Mouse (Mus musculus) urinary bladder, adult 18-20 months (tissue): ENCODE measurements around the gene Secisbp2l.

Source experiments
- DNase-seq, 2 experiments: peaks; one replicate each; pipeline ENCODE4 v3.0.0; 2022; ENCODE audit warnings: low spot score in 2 of 2, mixed read lengths in 2 of 2

Gene Secisbp2l

DNA sequence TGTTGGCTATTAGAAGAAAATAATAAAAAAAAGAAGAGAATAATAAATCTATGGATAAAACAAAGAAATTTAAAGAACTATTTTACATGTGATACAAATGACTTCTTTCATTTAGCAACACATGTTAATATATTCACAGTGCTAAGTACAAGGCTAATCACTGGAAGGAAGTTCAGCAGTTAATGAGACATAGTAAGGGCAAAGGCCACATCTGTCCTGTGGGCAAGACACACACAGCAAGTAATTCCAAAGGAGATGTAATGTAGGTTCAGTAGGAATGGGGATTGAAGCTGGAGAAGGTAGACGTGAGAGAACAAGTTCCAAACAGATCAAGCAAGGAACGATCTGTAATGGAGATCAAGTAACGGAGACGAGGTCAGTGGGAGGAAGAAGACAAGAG, 1.7 kb upstream of the Secisbp2l start:
- DNase-seq: no peak

DNA sequence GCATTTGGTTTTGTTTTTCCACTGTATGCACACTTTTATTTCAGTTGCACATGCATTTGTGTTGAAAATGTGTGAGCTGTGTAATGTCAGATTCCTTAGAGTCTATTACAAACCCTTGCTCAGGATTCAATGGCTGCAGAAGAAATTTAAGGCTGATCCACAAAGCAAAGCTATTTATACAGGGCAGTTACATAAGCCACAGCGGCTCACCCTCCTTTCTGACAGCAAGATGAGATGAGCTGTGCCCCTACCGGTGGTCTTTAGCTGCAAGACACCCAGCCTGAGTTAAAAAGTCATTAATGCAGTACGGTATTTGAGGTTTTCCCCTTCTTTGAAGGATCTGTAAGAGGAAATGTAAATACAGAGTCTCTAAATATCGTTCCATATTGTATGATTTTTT, 1.2 kb upstream of the Secisbp2l start:
- DNase-seq: no peak

DNA sequence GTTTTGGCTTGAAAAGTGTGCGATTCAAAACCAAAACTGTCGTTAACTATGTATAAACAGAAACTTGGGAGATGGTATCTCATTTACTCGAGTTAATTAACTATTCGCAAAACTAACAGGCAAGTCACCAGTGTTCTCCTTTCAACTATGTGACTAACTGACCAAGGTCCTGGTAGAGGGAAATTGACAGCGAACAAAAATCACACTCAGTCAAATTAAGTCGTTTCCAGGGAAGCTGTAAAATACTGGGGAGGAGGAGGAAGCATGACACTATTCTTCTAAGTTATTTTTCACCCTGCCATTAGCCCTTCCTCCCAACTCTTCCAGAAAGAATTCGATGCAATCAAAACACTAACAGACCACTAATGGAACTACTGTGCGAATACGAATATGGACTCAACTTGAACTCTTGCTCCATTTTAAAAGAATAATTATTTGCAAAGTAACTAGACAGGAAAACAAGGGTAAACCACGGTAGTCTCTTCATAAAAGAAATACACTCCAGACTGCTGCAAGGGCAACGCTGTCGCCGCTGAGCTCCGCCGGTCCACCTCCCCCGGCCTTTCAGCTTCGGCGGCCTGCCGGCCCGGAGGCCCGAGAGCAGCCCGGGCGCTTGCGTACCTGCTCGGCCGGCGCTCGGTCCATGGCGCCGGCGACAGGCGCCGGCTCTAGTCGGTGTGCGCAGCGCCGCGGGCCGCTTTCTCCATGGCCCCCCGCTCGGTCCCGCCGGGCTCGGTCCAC, 522 bp downstream of the Secisbp2l start:
- no peak for DNase-seq

DNA sequence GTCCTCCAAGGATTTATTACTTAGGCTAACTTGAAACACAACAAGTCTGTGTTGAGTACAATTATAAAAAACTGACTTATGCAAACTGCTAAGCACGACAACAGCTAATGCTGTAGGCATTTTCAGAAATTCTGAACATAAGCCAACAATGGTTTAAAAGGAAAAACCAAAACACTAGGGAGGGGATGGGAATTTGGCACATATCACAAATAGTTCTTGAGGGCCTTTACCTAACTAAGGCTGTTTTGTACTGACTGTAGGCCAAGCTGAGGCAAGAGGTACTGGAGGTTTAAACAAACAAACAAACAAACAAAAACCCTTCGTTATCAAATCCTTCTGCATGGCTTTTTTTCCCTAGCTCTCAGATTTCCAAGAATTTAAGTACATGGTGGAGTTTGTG, 1.7 kb downstream of the Secisbp2l start:
- no peak for DNase-seq

DNA sequence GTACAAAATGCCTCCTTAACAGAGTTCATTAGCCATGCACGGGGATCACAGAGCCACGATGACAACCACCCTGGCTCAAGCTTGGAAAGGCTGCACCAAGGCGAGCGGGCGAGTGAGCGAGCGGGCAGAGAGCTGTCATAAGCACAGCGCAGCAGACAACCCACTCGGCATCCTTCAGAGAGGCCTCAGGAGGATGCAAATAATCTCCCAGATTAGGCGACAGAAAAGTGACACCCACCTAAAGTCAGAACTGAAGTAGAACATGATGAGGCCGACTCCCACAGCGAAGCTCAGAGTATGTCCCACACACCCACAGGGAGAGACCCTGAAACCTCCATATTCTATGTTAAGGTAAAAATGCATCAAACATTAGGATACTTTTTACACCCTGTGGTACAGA, 4.3 kb downstream of the Secisbp2l start:
- DNase-seq: no peak

DNA sequence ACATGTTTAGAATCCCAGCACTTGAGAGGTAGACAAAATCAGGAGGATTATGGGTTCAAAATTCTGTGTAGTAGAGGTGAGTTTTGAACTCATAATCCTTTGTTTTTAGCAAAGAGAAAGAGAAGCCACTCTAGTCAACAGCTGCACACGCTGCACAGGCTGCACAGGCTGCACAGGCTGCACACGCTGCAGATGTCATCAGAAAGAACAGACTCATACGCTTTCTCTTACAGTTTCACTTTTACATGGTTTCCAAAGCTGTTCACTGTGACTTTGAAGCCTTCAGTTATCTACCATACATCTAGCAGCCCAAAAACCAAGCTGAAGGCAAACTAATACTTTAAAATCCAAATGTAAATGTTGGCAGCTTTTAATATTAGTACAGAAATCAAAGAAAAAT, 5.7 kb downstream of the Secisbp2l start:
- no peak for DNase-seq

DNA sequence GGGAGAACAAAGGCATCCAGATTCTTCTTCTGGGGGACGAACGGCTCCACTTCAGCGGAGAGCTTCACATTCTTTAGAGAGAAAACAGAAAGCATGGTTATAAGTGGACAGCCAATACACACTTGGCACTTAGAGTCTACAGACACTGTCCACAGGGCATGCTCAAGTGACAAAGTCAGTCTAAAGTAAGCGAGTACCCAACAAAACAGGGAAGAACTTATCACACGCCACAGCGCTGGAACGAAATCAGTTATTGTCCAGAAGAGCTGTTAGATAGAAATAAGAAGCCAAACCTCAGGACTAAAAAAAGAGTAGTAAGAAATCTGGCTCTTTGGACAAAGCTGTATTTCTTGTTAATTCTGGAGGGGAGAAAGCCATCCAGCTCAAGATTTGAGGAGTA, 7.0 kb downstream of the Secisbp2l start:
- no peak for DNase-seq

GRCm38 (mm10) chr2:125774846-125775245, 7.8 kb downstream of the Secisbp2l start:
- no peak for DNase-seq

DNA sequence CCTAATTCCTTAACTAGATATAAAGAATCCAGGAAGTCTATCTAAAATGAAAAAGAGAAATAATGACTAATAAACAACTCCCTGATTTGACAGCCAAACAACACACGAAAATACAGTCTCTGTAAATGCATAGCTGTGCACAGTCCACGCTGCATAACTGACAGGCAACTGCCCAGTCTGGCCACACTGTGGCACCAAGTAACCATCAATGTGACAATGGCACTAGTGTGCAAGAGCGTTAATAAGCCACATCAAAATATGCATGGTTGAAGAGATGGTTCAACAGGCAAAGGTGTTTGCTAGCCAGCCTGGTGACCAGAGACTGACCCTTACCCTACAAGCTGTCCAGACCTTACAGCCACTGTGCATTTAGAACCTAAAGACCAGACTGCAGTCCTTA, 17.6 kb downstream of the Secisbp2l start:
- no peak for DNase-seq

GRCm38 (mm10) chr2:125764531-125764930, 18.1 kb downstream of the Secisbp2l start:
- no peak for DNase-seq

- no peak for DNase-seq
Observed at GRCm38 (mm10) chr2:125749330-125749729, 33.3 kb downstream of the Secisbp2l start.

- DNase-seq: peak in 1 of 2 experiments; percentile 30
Observed at GRCm38 (mm10) chr2:125739338-125739737, 43.3 kb downstream of the Secisbp2l start.

- no peak for DNase-seq
Observed at GRCm38 (mm10) chr2:125738718-125739117, 44.0 kb downstream of the Secisbp2l start.

DNA sequence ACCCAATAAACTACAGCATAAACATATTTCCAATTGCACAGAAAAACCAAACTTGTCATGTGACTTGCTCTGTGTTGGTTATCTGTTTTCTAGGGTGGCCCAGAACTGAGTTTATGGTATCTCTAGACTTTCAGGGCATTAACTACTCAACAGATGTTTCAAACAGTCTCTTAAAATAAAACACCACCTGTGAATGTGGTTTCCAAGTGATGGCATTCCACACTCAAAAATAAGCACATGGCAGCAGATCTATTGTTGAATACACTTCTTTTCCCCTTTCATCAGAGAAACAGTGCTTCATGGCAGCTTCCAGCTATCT, 46.7 kb downstream of the Secisbp2l start:
- DNase-seq: no peak

DNA sequence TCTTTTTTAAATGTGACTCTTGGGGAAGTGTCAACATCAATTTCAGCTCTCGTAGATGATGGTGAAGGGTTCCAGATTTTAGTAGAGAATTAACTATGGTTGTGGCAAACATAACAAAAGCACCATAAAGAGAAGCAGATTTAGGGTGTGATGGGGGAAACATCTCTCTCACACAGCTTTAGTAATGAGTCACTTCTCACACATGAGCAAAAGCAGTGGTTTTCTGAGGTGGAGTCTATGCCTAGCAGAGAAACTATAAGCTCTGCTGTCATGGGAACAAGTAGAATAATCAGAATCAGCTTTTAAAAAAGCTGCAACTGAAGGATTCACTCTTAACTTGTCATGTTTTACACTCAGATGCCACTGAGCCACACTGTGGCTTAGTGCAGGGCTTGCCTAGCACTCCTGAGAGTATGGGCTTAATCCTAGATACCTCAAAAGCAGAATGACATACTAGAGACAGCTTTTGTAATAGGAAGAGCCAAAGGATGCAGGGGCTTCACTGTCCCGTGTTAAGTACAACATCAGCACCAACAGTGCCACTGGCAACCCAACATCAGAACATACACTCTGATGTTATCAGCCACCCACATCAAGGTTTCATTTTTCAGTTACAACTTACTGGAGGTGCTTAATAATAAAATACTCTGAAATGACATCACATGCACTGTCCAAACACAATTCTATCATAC, 47.2 kb downstream of the Secisbp2l start:
- DNase-seq: no peak

- DNase-seq: no peak
Observed at GRCm38 (mm10) chr2:125734741-125735140, 47.9 kb downstream of the Secisbp2l start.

- peak; percentile 85 to 93 for DNase-seq
Observed at GRCm38 (mm10) chr2:125731763-125732560, 50.7 kb downstream of the Secisbp2l start.

DNA sequence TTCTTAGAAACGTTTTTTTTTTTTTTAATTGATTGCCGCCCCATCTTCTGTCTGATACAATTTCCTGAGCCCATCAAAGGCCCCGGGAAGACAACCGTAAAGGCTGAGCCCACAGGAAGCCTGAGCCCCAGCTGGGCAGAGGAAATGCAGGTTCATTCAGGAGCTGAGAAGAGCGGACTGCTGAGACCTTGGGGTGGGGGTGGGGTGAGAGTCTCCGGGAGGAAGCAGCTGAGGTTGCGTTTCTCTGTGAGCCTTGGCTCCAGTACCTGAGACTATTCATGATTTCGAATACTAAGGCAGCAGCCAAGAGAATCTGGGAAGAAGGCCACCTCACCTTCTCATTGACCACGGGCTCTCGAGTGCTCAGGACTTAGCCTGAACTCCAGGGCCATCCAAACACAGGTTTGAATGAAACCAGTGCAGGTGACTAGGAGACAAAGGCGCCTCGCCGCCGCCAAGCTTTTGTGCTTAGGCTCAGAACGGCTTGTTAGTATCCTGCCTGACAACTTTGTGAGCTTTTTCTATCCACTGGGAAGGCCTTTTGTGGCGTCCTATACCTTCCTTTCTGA, 58.0 kb downstream of the Secisbp2l start:
- no peak for DNase-seq

DNA sequence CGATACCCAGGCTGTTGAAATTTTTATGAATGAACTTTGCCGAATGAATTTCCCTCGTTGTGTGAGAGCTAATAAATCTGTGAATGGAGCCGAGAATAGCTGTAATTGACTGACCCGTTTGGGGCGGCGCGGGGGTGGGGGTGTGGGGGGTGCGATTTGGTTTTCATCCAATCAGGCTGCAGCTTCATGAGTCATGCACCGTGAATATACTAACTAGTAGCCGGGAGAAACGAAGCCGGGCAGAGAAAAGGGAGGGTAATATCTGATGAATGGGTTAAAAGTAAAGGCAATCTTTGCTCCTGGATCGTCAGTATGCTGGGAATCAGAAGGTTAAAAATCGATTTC, 58.6 kb downstream of the Secisbp2l start, which contains the start of gene Shc4:
Gene Shc4 (minus strand): TSS at position 63 of the 345 bp plus-strand sequence.
- DNase-seq: no peak

- peak in 1 of 2 experiments; percentile 32 for DNase-seq
Observed at GRCm38 (mm10) chr2:125723408-125724085, 59.1 kb downstream of the Secisbp2l start.

DNA sequence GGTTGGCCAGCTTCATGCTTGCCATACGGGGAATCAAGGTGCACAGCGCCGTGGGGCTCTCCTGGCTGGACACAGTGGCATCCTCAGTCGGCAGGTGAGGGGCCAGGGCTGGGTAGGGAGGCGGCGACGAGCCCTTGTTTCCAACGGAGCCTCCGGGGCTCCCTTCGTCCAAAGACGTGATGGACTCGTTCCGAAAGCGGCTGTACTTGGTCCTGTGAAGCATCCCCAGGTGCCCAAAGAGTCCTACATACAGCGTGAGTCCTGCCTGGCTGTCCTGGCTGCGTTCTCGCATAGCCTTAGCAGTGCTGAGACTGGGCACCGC, 59.6 kb downstream of the Secisbp2l start:
- DNase-seq: no peak

GRCm38 (mm10) chr2:125716599-125716998, 66.1 kb downstream of the Secisbp2l start:
- no peak for DNase-seq
